Mouse (Mus musculus): ENCODE data around the gene Sik1.

Gene Sik1

DNA sequence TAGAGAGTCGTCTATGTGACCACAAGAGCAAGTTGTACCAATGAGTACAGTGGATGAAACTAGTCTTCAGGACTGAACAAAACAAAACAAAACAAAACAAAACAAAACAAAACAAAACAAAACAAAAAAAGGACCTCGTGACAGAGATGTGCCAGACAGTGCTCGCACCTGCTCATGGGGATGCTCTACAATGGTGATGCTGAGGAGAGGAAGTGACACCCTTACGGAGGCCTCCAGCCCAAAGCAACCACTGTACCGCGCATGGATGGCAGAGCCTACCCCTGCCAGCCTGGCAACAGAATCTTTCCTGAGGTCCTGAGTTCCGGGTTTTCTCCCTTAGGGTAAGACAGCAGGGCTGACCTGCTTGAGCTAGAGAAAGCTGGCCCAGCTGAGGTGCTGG, 46.5 kb downstream of the Sik1 start:
- no peak for DNase-seq (ENCODE audit: low read depth in 2 of 2, low spot score in 2 of 2)

DNA sequence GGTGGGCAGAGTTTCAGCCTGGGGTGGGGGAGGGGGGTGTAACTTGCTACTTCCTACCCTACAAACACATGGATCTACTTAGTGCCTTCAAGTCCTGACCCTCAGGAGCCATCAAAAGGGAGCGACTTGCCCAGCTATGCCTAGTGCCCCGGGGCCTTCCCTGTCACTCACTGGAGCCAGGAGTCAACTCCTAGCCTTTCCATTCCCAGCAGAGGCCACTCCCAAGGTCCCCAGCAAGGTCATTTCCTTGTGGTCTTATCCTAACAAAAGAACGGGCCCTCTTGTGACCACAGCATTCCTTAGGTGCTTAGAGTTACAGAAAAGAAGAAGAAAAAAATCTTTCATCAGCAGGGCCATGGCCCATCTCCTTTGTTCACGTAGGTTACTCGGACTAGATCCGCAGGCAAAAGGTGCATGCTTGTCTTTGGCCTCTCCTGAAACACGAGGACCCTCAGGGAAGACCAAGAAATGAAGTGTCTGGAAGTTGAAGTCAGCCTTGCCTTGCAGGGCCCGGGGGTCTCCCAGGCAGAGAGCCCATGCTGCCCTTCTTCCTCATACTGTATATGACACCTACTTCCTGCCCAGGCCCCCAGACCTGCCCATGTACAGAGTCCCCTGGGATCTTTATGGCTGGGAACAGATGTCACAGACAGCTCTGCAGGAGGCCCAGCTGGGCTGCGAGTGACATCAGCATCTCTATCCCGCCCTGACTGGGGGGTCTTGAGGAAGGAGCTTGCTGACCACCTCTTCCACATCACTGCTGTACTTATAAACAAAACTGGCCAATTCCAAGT, 47.3 kb downstream of the Sik1 start:
- no peak for DNase-seq (ENCODE audit: low read depth in 2 of 2, low spot score in 2 of 2)

- no peak for DNase-seq (ENCODE audit: low read depth in 2 of 2, low spot score in 2 of 2)
Measured at GRCm38 (mm10) chr17:31806496-31806895, 49.1 kb downstream of the Sik1 start.

- no peak for DNase-seq (ENCODE audit: low read depth in 2 of 2, low spot score in 2 of 2)
Measured at GRCm38 (mm10) chr17:31806025-31806424, 49.6 kb downstream of the Sik1 start.

GRCm38 (mm10) chr17:31805585-31805984, 50.0 kb downstream of the Sik1 start:
- no peak for DNase-seq (ENCODE audit: low read depth in 2 of 2, low spot score in 2 of 2)

DNA sequence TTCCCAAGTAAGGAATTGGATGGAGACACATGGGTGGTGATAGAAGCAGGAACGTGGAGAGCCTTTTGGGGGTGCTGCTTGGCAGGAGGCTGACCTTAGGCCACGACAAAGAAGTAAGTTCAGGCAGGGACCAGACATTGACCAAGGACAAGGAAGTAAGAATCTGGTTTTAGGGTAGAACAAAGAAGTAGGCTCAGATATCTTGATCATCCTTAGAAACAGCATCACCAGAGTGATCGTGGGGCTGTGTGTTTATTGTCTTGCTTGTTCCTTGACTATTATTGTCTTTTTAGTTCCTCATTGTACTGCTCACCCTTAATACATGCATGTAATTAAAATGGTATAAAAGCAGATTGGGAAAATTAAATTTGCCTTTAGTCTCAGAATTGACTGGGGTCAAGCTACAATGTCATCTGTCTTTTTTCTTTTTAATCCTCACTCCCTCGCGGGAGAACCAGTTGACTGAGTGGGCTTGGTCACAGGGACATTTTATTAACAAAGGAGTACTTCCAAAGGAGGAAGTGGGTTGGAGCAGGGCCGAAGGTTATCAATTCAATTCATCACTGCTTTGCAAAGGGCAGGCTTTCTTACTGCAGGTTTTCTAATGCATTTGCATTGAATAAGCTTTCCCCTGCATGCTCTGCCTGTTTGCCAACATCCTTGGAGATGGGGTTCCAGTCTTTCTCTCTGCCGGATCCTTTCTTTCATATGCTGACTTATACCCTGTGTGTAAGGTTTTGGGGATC, 53.2 kb downstream of the Sik1 start:
- DNase-seq (ENCODE audit: low read depth in 2 of 2, low spot score in 2 of 2), result no peak

DNA sequence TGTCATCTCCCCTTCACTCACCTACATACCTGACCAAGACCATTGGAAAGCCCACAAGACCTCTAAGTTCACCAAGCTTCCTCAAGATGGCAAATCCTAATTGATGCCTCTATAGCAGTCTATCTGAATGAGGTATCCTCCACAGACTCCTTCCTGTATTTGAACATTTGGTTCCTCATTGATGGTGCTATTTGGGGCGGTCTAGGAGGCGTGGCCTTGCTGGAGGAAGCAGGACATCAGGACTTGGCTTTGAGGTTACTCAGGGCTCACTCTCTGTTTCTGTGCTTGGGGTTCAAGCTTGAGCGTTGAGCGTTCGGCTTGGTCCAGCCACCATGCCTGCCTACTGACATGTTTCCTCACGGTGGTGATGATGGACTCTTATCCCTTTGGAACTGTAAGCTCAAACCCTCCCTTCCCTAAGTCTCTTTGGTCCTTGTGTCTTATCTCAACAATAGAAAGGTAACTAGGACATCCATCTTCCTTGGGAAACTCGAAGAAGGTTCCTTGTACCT, 54.7 kb downstream of the Sik1 start:
- DNase-seq (ENCODE audit: low read depth in 2 of 2, low spot score in 2 of 2), result no peak

DNA sequence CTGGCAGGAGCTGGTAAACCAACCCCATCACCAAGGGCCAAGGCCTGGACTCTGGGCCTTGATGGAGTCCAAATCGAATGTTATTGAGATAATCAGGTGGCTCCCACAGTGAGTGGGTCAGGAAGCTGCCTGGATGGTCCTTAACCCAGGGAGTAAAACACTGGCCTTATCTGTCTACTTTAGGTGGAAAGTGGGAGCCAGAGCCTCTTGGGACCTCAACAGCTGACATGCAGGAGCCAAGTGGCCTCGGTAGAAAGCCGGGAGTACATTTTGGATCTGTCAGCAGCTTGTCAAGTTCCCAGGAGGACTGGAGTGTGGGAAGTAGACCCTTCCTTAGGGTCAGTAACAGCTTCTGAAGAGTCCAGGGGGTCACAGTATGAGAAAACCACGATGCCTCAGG, 59.7 kb downstream of the Sik1 start:
- DNase-seq (ENCODE audit: low read depth in 2 of 2, low spot score in 2 of 2), result no peak
